Mouse (Mus musculus) MEL (cell line): Measurements from ENCODE around the gene Cyp4f16. TPM values are rescaled to one million over a fixed set of nuclear protein-coding genes. Genes with fewer than 3 reads are reported as not detected.

Source experiments
- DNase-seq: peaks from one replicate; pipeline ENCODE4 v3.0.0; 2011; ENCODE audit warnings: low read depth, low spot score
- H3K27ac ChIP-seq: 2 replicates; pipeline ENCODE4 v1.5.1; 2012; ENCODE audit warnings: low read depth, mild to moderate bottlenecking, control low read depth, low read length, moderate library complexity; ENCODE audit not compliant: control insufficient read depth
- H3K27me3 ChIP-seq, 2 experiments: fragments of 150-350 bp in 1 of 2; sonication (generic) in 1 of 2; 2 replicates each; pipeline ENCODE4 v1.6.1; 2012; ENCODE audit warnings: low read length in 2 of 2, mild to moderate bottlenecking in 2 of 2, improper control_type of control experiment in 1 of 2, moderate library complexity in 1 of 2; ENCODE audit not compliant: insufficient read depth in 2 of 2, control insufficient read depth in 1 of 2
- H3K36me3 ChIP-seq, 2 experiments: 2 replicates each; pipeline ENCODE4 v1.6.1; 2012 to 2014; ENCODE audit warnings: low read length in 2 of 2, improper control_type of control experiment in 1 of 2, inconsistent platforms in 1 of 2, mild to moderate bottlenecking in 1 of 2; ENCODE audit not compliant: insufficient read depth in 2 of 2, control insufficient read depth in 1 of 2
- H3K4me1 ChIP-seq, 2 experiments: fragments of 150-350 bp in 1 of 2; sonication (generic) in 1 of 2; 2 replicates each; pipeline ENCODE4 v1.6.1; 2012; ENCODE audit warnings: low read length in 2 of 2, improper control_type of control experiment in 1 of 2, mild to moderate bottlenecking in 1 of 2; ENCODE audit not compliant: insufficient read depth in 2 of 2, control insufficient read depth in 1 of 2
- H3K4me3 ChIP-seq, 2 experiments: fragments of 150-350 bp in 1 of 2; sonication (generic) in 1 of 2; 2 replicates each; pipeline ENCODE4 v1.5.1; 2012; ENCODE audit warnings: low read depth in 2 of 2, low read length in 2 of 2, mild to moderate bottlenecking in 2 of 2, moderate library complexity in 2 of 2, control low read depth in 1 of 2, improper control_type of control experiment in 1 of 2; ENCODE audit not compliant: control insufficient read depth in 1 of 2, insufficient read depth in 1 of 2
- H3K79me2 ChIP-seq: 2 replicates; pipeline ENCODE4 v1.6.1; 2012; ENCODE audit warnings: mild to moderate bottlenecking, low read length, moderate library complexity; ENCODE audit not compliant: control insufficient read depth, poor library complexity, insufficient read depth
- H3K9ac ChIP-seq: 2 replicates; pipeline ENCODE4 v1.6.1; 2012; ENCODE audit warnings: low read depth, mild to moderate bottlenecking, control low read depth, low read length, moderate library complexity; ENCODE audit not compliant: control insufficient read depth, poor library complexity, severe bottlenecking
- H3K9me3 ChIP-seq: fragments of 150-350 bp; sonication (generic); replicated peaks from 2 replicates; pipeline ENCODE4 v1.6.1; 2012; ENCODE audit warnings: mild to moderate bottlenecking, low read length, improper control_type of control experiment, moderate library complexity; ENCODE audit not compliant: insufficient read depth
- BHLHE40 ChIP-seq: IDR thresholded peaks from 2 replicates; pipeline ENCODE4 v1.6.1; 2012; ENCODE audit warnings: low read depth, mild to moderate bottlenecking, inconsistent platforms, low read length, improper control_type of control experiment, borderline replicate concordance
- CTCF ChIP-seq, 3 experiments: IDR thresholded peaks in 2 of 3; conservative IDR thresholded peaks in 1 of 3; 2 replicates each; pipeline ENCODE4 v1.5.1; 2011 to 2012; ENCODE audit warnings: low read length in 3 of 3, low read depth in 2 of 3, mild to moderate bottlenecking in 2 of 3, improper control_type of control experiment in 1 of 3, inconsistent platforms in 1 of 3, mixed read lengths in 1 of 3, moderate library complexity in 1 of 3; ENCODE audit not compliant: control insufficient read depth in 1 of 3, insufficient read depth in 1 of 3, poor library complexity in 1 of 3, severe bottlenecking in 1 of 3
- ELF1 ChIP-seq: IDR thresholded peaks from 2 replicates; pipeline ENCODE4 v1.6.1; 2014; ENCODE audit warnings: low read depth, mild to moderate bottlenecking, inconsistent platforms, low read length, improper control_type of control experiment, moderate library complexity
- EP300 ChIP-seq, 2 experiments: IDR thresholded peaks; 2 replicates each; pipeline ENCODE4 v1.6.1; 2011; ENCODE audit warnings: improper control_type of control experiment in 2 of 2, low read length in 2 of 2, low read depth in 1 of 2, mild to moderate bottlenecking in 1 of 2
- KAT2A ChIP-seq: conservative IDR thresholded peaks from 2 replicates; pipeline ENCODE4 v1.6.1; 2012; ENCODE audit warnings: low read depth, low read length, improper control_type of control experiment, inconsistent platforms
- MAFK ChIP-seq: IDR thresholded peaks from 2 replicates; pipeline ENCODE4 v1.6.1; 2011; ENCODE audit warnings: low read depth, mild to moderate bottlenecking, low read length, improper control_type of control experiment, borderline replicate concordance
- MAX ChIP-seq: IDR thresholded peaks from 2 replicates; pipeline ENCODE4 v1.6.1; 2011; ENCODE audit warnings: low read length, improper control_type of control experiment
- MAZ ChIP-seq: IDR thresholded peaks from 2 replicates; pipeline ENCODE4 v1.6.1; 2012; ENCODE audit warnings: low read depth, mild to moderate bottlenecking, inconsistent platforms, low read length, improper control_type of control experiment
- MEF2A ChIP-seq: IDR thresholded peaks from 2 replicates; pipeline ENCODE4 v1.6.1; 2014; ENCODE audit warnings: low read depth, mild to moderate bottlenecking, inconsistent platforms, low read length, improper control_type of control experiment; ENCODE audit not compliant: poor library complexity, insufficient replicate concordance, severe bottlenecking; ENCODE audit errors: extremely low read depth
- MYB ChIP-seq: IDR thresholded peaks from 2 replicates; pipeline ENCODE4 v1.6.1; 2011; ENCODE audit warnings: mild to moderate bottlenecking, low read depth, low read length, improper control_type of control experiment
- NELFE ChIP-seq: IDR thresholded peaks from 2 replicates; pipeline ENCODE4 v1.6.1; 2011; ENCODE audit warnings: low read depth, low read length, improper control_type of control experiment
- POLR2A ChIP-seq, 2 experiments: IDR thresholded peaks; 2 replicates each; pipeline ENCODE4 v1.6.1; 2011 to 2012; ENCODE audit warnings: low read length in 2 of 2, mild to moderate bottlenecking in 2 of 2, control low read depth in 1 of 2, improper control_type of control experiment in 1 of 2, low read depth in 1 of 2, moderate library complexity in 1 of 2; ENCODE audit not compliant: control insufficient read depth in 1 of 2, insufficient read depth in 1 of 2, poor library complexity in 1 of 2
- POLR2AphosphoS2 ChIP-seq: IDR thresholded peaks from 2 replicates; pipeline ENCODE4 v1.6.1; 2011; ENCODE audit warnings: low read length, improper control_type of control experiment
- RCOR1 ChIP-seq: IDR thresholded peaks from 2 replicates; pipeline ENCODE4 v1.6.1; 2012; ENCODE audit warnings: low read depth, mild to moderate bottlenecking, inconsistent platforms, low read length, improper control_type of control experiment
- SMC3 ChIP-seq: IDR thresholded peaks from 2 replicates; pipeline ENCODE4 v1.6.1; 2011; ENCODE audit warnings: low read depth, low read length, improper control_type of control experiment
- TBP ChIP-seq: IDR thresholded peaks from 2 replicates; pipeline ENCODE4 v1.8.0; 2011; ENCODE audit warnings: low read depth, low read length, improper control_type of control experiment
- TCF12 ChIP-seq: IDR thresholded peaks from 2 replicates; pipeline ENCODE4 v1.6.1; 2014; ENCODE audit warnings: low read depth, mild to moderate bottlenecking, inconsistent platforms, low read length, improper control_type of control experiment, moderate library complexity
- UBTF ChIP-seq: IDR thresholded peaks from 2 replicates; pipeline ENCODE4 v1.6.1; 2012; ENCODE audit warnings: low read depth, mild to moderate bottlenecking, inconsistent platforms, low read length, improper control_type of control experiment, moderate library complexity, borderline replicate concordance; ENCODE audit not compliant: insufficient read depth
- USF1 ChIP-seq: IDR thresholded peaks from 2 replicates; pipeline ENCODE4 v1.6.1; 2014; ENCODE audit warnings: low read depth, mild to moderate bottlenecking, inconsistent platforms, low read length, improper control_type of control experiment, moderate library complexity
- ZKSCAN1 ChIP-seq: IDR thresholded peaks from 2 replicates; pipeline ENCODE4 v1.6.1; 2012; ENCODE audit warnings: low read depth, mild to moderate bottlenecking, inconsistent platforms, low read length, improper control_type of control experiment, moderate library complexity
- polyA plus RNA-seq, 2 experiments: library from polyadenylated mRNA; stranded (reverse) in 1 of 2; unstranded in 1 of 2; fragments of >175 nt in 1 of 2; fragments of >200 nt in 1 of 2; gene quantifications; 2 replicates each; pipeline versions ENCODE4 v1.2.1 to v1.2.4; 2012; ENCODE audit warnings: low replicate concordance in 2 of 2, low read depth in 1 of 2; ENCODE audit not compliant: insufficient read length in 2 of 2, insufficient read depth in 1 of 2, missing spikeins in 1 of 2
- total RNA-seq: library from RNA; depleted of rRNA; stranded (reverse); fragments of 300-350 nt; gene quantifications from 2 replicates; pipeline ENCODE4 v1.2.3, GENCODE M21; 2012

Gene Cyp4f16
- total and polyA plus RNA-seq, 3 experiments, result 5.7 to 10.0 TPM; not detected in 1

GRCm38 (mm10) chr17:32505851-32506728 is 30.3 kb upstream of the Cyp4f16 start, which contains the start of gene Cyp4f17:
Cyp4f17 (plus strand) TSS chr17:32506050.
- peaks cover 0 to 2% of the 10 kb centered on the region in 2 experiments; a peak in 2 of 4 replicates for H3K27me3 ChIP-seq
- H3K4me3 ChIP-seq, result peak within 1 kb of the TSS; percentile 87 to 98
- H3K36me3 ChIP-seq, result peaks cover 0 to 2% of the 10 kb centered on the region in 2 experiments; a peak in 1 of 4 replicates
- H3K9ac ChIP-seq, result peak within 1 kb of the TSS; percentile 65
- H3K9me3 ChIP-seq, result no peaks in the 10 kb centered on the region
- no peak within 1 kb of the TSS for H3K27ac ChIP-seq
- peak; percentile 44 for DNase-seq
- peaks cover 3 to 8% of the 10 kb centered on the region in 2 experiments for H3K4me1 ChIP-seq
- no peaks in the 10 kb centered on the region; the same call in 1 of the 2 replicates for H3K79me2 ChIP-seq
- TF ChIP-seq UBTF (no peak), POLR2A (IDR thresholded peaks at IDR 0.05; ENCODE audit: control insufficient read depth in 1 of 2, insufficient read depth in 1 of 2, low read depth in 1 of 2, low read length in 2 of 2, poor library complexity in 1 of 2) (0 out of 4 replicates have a peak, but pooled peaks of 1 of the 2 experiments have one; percentile 14), USF1 (peak; percentile 76), NELFE (no peak)

GRCm38 (mm10) chr17:32506729-32507245 is 29.6 kb upstream of the Cyp4f16 start:
- H3K36me3 ChIP-seq, result peaks cover 0 to 2% of the 10 kb centered on the region in 2 experiments; a peak in 1 of 4 replicates
- no peak for DNase-seq
- peaks cover 3 to 8% of the 10 kb centered on the region in 2 experiments for H3K4me1 ChIP-seq
- no peaks in the 10 kb centered on the region for H3K9me3 ChIP-seq
- no peaks in the 10 kb centered on the region; the same call in 1 of the 2 replicates for H3K79me2 ChIP-seq
- peaks cover 0 to 2% of the 10 kb centered on the region in 2 experiments; a peak in 2 of 4 replicates for H3K27me3 ChIP-seq
- H3K4me3 ChIP-seq, result peak overlapping the region; percentile 69 to 87; a peak in 3 of 4 replicates
- H3K27ac ChIP-seq, result no peak overlapping the region
- H3K9ac ChIP-seq, result peak overlapping the region; percentile 60
- TF ChIP-seq SMC3 (no peak), POLR2AphosphoS2 (no peak), MAX (no peak), ZKSCAN1 (no peak), MEF2A (no peak), RCOR1 (no peak)
- TF ChIP-seq, all 39 proteins: peak for 0

GRCm38 (mm10) chr17:32516126-32516525 is 20.2 kb upstream of the Cyp4f16 start:
- H3K36me3 ChIP-seq, result no peaks in the 10 kb centered on the region
- H3K9me3 ChIP-seq, result no peaks in the 10 kb centered on the region
- no peak for DNase-seq
- no peaks in the 10 kb centered on the region for H3K79me2 ChIP-seq
- peaks cover 0 to 4% of the 10 kb centered on the region in 2 experiments; a peak in 3 of 4 replicates for H3K27me3 ChIP-seq
- no peak overlapping the region for H3K27ac ChIP-seq
- TF ChIP-seq CTCF (IDR thresholded peaks at IDR 0.05 in 2 of 3, conservative IDR thresholded peaks at IDR 0.05 in 1 of 3; ENCODE audit: control insufficient read depth in 1 of 3, insufficient read depth in 1 of 3, low read depth in 2 of 3, low read length in 3 of 3, poor library complexity in 1 of 3, severe bottlenecking in 1 of 3), result no peak
- TF ChIP-seq MAZ, result no peak
- TF ChIP-seq POLR2A (IDR thresholded peaks at IDR 0.05; ENCODE audit: control insufficient read depth in 1 of 2, insufficient read depth in 1 of 2, low read depth in 1 of 2, low read length in 2 of 2, poor library complexity in 1 of 2), result no peak
- no peak for TF ChIP-seq BHLHE40
- no peak for TF ChIP-seq UBTF
- no peak for TF ChIP-seq TCF12
- TF ChIP-seq MYB, result no peak
- no peak for TF ChIP-seq EP300 (IDR thresholded peaks at IDR 0.05; ENCODE audit: low read depth in 1 of 2, low read length in 2 of 2)
- TF ChIP-seq MAFK, result no peak
- TF ChIP-seq TBP, result no peak
- TF ChIP-seq ELF1, result no peak
- no peak for TF ChIP-seq KAT2A
- TF ChIP-seq NELFE, result no peak
- H3K9ac ChIP-seq, result no peak overlapping the region
- no peak overlapping the region for H3K4me3 ChIP-seq
- H3K4me1 ChIP-seq, result no peaks in the 10 kb centered on the region
